Mouse (Mus musculus): ENCODE measurements around the gene Gm20696.

Gm20696 gene

GRCm38 (mm10) chr6:99330169-99330568 lies 336.4 kb downstream of the Gm20696 start:
- DNase-seq (ENCODE audit: low spot score in 2 of 2): no peak

DNA sequence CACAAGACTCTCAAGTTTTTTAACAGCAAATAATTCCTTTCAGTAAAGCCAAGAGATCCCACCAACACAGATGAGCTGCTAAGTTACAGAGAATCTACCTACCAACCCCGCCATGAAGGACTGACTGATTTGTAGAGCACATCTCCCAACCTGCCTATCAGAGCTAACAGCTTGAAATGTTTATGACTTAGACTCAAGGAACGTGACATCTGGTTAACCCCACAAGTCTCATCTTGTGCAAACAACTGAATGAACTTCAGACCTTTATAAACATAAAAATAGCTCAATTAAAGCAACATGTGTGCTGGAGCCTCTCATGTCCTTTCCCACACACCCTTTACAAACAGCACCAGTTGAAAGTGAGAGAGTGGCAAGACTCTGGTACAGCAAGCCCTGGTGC lies 338.0 kb downstream of the Gm20696 start:
- DNase-seq (ENCODE audit: low spot score in 2 of 2): no peak

DNA sequence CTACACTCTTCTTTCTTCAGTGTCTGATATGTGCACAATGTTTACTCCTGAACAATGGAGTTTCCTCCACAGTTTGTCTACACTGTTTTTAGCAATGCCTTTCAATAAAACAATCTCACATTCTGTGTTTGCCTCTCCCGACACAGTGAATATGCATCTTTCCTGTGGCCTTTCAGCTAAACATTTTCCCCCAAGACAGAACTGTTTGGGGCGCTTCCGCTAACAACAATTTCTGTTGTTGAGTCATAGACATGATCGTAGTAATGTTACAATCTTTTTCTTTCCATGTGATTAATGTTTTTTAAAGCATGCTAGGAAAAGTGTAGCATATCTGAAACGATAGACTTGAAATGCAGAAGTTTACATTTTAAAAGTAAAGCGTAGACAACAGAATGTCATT lies 338.5 kb downstream of the Gm20696 start:
- DNase-seq (ENCODE audit: low spot score in 2 of 2): no peak

- no peak for DNase-seq (ENCODE audit: low spot score in 2 of 2)
Observed at GRCm38 (mm10) chr6:99327721-99328120, 338.9 kb downstream of the Gm20696 start.

DNA sequence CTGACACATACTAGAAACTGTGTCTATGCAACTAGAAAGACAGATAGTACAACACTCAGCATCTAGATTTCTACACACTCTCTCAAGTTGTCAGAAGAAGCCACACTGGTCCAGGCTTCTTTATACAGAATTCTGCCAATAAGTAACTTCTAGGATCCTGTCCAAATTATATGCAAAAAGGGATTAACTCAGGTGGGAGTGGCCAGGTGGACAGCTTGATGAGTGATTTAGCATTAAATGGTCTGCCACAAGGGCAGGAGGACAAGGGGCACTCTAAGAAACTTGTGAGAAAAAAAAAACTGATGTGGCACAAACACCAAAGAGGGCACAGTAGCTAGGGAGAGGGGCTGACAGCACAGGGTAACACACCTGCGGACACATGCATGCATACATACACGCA lies 340.7 kb downstream of the Gm20696 start:
- no peak for DNase-seq (ENCODE audit: low spot score in 2 of 2)

DNA sequence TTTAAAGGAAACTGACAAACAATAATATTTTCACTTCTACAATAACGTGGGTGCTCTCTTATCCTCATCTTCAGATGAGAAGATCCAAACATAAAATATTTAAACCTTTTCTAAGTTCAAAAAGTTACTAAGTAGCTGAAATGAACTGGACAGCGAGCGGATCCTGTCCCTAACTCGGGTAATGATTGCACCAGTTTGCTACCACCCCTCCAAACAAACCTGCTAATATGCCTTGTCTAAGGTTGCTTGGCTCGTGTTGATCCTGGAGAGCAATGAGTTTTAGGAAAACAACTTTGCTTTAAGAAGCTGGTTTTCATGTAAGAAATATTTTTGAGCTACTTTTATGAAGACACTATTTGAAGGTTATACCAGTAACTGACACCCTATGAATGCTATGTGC lies 341.1 kb downstream of the Gm20696 start:
- DNase-seq (ENCODE audit: low spot score in 2 of 2): no peak

- no peak for DNase-seq (ENCODE audit: low spot score in 2 of 2)
Observed at GRCm38 (mm10) chr6:99322132-99322904, 344.3 kb downstream of the Gm20696 start.

- DNase-seq (ENCODE audit: low spot score in 2 of 2): no peak
Observed at GRCm38 (mm10) chr6:99320444-99320843, 346.2 kb downstream of the Gm20696 start.

DNA sequence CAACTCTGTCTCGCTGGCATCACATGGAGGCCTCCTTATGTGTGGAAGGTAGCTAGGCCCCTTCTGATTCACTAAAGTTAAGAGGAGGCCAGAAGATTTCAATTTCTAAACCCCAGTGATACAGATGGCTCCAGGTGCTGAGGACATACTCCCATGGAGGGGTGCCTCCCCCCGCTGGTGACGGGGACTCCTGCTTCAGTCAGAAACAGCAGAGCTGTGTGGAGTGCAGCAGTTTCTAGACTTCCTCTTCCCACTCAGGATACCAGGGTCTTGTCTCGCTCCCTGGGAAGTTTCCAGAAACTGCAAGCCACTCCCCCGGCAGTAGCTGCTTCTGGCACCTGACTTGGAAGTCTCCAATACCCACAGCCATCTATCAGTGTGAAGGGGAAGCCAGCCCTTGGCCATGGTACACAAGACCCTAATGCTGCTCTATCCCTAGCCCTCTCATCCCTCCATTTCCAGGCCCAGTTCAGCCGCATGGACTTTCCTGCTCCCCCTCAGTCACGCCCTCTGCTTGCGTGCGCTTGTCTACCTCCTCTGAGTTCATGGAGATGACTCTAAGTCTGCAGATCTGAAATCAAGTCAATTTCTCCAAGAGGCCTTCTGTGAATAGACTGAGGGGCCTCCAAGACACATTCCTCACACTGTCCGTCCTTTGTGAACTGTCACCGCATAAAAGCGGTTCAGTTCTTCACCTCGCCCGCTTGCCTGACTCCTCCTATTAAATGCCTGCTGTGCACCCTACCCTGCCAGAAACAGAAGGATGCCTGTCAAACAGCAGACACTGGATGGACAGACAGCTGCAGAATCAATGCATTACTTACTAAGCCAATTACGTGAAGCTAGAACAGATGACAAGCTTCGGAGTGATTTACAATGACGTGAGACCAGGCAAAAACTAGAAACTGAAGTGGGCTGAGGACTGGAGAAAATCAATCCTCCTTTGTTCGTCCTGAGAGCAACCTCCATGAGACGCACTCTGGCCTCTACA lies 346.9 kb downstream of the Gm20696 start:
- DNase-seq (ENCODE audit: low spot score in 2 of 2): no peak

- DNase-seq (ENCODE audit: low spot score in 2 of 2): no peak
Observed at GRCm38 (mm10) chr6:99314746-99315145, 351.9 kb downstream of the Gm20696 start.

DNA sequence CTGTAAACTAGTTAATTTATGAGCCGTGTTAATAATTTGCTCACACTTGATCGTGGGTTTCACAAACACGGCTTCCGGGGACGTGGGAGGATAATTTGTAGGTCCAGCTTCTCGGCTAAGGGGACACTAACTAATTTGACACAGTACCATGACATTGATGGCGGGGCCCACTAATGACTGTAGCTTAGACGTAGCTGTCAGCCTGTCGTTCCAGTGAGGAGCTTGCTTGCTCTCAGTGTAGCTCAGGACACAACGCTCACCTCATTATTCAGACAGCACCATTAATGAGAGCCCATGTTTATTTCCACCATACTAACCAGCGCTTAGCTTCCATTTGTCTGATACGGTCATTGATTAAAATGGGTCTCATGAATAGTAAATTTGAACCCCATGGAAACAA lies 356.1 kb downstream of the Gm20696 start:
- DNase-seq (ENCODE audit: low spot score in 2 of 2): no peak

- no peak for DNase-seq (ENCODE audit: low spot score in 2 of 2)
Observed at GRCm38 (mm10) chr6:99310171-99310500, 356.5 kb downstream of the Gm20696 start.

DNA sequence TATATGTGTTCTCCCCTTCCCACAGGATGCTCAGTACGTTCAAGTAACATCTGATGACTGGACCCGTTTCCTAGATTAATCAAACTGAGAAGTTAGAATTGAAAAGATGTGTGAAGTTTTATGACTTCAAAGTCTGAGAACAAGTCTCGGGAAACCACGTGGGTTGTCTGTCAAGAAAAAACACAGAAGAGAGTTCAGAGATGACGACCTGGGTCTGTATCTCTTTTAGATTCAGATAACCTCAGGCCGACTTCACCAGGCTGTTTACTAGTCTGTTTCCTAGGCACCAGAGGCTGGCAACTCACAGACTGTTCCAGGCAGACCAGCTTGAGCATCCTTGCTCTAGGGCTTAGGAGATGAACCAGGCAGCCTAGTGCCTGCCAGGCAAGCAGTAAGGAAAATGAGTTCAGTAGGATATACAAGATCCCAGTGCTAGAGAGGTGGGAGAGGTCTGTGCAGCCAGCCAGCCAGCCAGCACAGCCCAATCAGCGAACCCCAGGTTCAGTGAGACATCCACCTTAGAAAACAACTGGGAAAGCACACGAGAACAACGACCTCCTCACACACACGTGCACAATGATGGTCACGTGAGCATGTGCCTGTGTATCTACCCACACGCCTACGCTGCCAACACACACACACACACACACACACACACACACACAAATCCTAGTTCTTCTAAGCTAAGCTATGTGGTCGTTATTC lies 357.0 kb downstream of the Gm20696 start:
- no peak for DNase-seq (ENCODE audit: low spot score in 2 of 2)

DNA sequence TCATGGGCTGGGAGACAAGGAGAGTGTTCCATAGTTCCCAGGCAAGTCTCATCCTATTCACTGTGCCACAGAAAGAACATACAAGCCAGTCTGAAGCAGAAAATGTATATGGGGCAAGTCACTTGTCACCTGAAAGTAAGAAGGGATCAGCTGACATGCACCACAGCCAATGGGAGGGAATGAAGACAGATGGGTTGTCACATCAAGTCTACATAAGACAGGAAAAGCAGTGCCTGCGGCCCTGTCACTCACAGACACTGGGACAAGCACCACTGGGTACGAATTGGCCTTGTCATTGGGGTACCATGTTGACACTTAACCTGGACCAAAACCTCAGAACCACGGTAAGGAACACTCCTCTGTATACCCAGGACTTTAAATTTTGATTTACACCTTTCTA lies 360.8 kb downstream of the Gm20696 start:
- DNase-seq (ENCODE audit: low spot score in 2 of 2): no peak

DNA sequence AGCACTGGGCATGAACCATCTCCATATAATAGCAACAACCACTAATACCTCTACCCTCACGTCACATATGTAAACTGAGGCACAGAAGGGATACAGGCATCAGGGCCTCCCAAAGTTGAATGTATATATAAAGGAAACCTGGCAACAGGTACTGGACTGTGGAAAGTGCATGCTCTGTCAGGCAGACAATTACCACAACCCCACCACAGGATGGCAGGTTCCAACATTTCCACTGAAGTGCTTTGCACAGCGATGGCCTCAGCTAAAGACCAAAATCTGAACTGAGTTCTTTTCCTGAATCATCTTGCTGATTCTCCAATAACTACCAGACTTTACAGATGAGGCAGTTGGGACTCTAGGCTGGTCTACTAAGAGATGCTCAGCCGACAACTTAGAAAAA lies 361.4 kb downstream of the Gm20696 start:
- no peak for DNase-seq (ENCODE audit: low spot score in 2 of 2)

DNA sequence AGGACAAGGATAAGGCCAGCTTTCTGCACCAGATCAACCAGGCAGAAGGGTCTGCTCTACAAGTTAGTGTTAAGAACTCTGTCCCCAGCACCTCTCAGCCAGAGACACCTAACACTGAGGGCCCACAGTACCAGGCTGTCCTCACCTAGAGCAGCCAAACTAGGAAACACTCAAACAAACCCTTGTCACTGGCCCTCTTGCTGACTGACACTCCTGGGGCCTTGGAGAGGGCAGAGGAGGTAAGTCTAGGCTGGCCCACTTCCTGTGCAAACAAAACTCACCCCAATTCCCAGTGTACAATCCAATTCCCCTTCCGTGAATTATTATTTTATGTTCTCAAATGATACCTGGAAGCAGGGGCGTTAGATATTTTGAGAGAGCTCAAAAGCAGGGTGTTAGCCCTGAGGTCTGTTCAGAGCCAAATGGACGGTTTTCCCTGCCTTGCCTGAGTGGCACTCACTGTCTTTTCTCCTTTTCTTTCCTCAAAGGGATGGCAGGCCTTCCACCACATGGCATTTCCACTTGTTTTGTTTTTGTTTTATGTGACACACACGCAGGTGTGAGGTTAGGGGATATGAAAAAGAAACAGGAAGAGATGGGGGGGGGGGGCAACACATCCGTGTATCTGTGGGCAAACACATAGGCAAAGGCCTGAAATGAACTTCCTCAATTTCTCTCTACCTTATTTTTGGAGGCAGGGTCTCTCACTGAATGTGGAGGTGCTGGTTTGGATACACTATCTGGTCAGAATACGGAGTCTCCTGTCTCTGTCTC lies 363.7 kb downstream of the Gm20696 start:
- DNase-seq (ENCODE audit: low spot score in 2 of 2): no peak

DNA sequence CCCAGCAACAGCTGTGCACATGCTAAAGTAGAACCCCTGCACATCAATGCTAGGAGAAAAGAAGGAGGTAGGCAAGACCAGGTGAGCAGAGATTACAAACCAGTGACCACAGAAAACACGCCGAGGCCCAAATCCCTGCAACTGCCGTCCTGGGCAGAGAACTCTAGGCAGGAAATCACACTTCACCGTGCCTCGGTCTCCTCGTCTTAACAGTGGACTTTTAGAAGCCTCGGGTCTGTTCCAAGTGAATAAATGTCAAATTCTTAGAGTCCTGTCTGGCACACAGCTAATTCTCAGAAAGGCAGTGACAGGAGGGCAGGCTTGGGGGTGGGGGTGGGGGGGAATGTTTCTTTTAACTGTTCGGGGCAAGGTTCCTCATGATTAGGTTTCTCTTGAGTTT lies 364.7 kb downstream of the Gm20696 start:
- no peak for DNase-seq (ENCODE audit: low spot score in 2 of 2)

GRCm38 (mm10) chr6:99300235-99300634 lies 366.4 kb downstream of the Gm20696 start:
- DNase-seq (ENCODE audit: low spot score in 2 of 2): no peak

DNA sequence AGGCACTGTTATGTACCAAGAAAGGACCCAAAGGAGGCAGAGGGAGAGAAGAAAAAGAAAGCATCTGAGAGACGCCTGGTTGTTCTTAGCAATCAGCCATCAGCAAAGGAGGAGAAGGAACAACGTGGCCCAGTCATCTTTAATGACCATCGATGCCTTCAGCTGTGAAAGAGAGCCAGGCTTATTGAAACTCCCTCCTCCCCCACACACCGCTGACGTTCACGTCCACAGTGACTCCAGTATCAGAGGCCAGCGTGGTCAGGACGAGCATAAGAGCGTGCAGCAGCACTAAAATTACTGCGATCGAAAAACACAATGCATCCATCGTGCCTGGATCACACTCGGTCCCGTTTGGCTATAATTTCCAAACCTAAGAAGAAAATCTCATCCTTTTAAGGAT lies 367.4 kb downstream of the Gm20696 start:
- DNase-seq (ENCODE audit: low spot score in 2 of 2): no peak

DNA sequence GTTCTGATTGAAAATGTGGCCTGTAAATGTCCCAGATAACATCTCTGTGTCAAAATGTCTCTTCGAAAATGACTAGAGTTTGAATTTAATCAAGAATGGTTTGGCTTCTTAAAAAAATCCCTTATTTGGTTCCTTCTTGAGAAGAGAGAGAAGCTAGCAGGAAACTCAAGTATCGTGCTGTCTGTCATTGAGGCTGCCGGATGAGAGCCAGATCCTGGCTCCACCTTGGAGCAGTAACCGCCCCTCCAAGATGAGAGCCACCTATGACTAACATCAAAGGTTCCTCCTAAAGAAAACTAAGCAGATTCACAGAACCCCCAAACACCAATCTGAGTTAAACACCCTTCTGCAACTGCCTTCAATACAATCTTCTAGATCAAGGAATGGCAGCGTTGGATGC lies 369.1 kb downstream of the Gm20696 start:
- no peak for DNase-seq (ENCODE audit: low spot score in 2 of 2)

DNA sequence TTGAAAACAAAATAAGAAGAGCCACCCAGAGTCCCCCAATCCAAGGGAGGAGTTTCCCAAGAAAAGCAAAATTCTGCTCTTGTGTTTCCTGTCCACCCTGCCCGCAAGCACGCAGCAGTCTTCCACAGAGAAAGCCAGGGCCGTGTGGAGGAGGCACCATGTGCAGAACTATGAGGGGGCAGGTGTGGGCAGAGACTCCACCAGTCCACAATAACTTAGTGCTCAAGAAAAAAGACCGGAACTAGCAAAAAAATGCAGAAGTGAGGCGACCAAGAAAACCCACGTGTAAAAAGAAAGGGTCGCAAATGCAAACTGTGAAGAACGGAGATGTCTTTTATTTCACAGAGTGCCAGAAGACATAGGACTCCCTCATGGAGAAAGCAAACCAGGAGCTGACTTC lies 371.1 kb downstream of the Gm20696 start:
- no peak for DNase-seq (ENCODE audit: low spot score in 2 of 2)

GRCm38 (mm10) chr6:99289220-99289619 lies 377.4 kb downstream of the Gm20696 start:
- DNase-seq (ENCODE audit: low spot score in 2 of 2): no peak

Measured in frontal cortex, postnatal 14 days (tissue).